Mouse (Mus musculus) CH12.LX (cell line): Measurements from ENCODE around the gene Tnc.

ENCODE experiments used
- CTCF ChIP-seq, 2 experiments: IDR thresholded peaks in 1 of 2; conservative IDR thresholded peaks in 1 of 2; 2 replicates each; pipeline ENCODE4 v1.5.1; 2011 to 2012; ENCODE audit warnings: low read depth in 2 of 2, low read length in 2 of 2, improper control_type of control experiment in 1 of 2, inconsistent platforms in 1 of 2, mild to moderate bottlenecking in 1 of 2, moderate library complexity in 1 of 2
- ETS1 ChIP-seq: conservative IDR thresholded peaks from 2 replicates; pipeline ENCODE4 v1.6.1; 2012; ENCODE audit warnings: low read depth, mild to moderate bottlenecking, inconsistent platforms, low read length, improper control_type of control experiment, moderate library complexity
- NELFE ChIP-seq: IDR thresholded peaks from 2 replicates; pipeline ENCODE4 v1.6.1; 2011; ENCODE audit warnings: low read depth, low read length, improper control_type of control experiment
- POLR2A ChIP-seq: IDR thresholded peaks from 2 replicates; pipeline ENCODE4 v1.6.1; 2011; ENCODE audit warnings: low read depth, mild to moderate bottlenecking, improper control_type of control experiment, low read length
- POLR2AphosphoS2 ChIP-seq: IDR thresholded peaks from 2 replicates; pipeline ENCODE4 v1.6.1; 2011; ENCODE audit warnings: low read depth, low read length, improper control_type of control experiment

DNA sequence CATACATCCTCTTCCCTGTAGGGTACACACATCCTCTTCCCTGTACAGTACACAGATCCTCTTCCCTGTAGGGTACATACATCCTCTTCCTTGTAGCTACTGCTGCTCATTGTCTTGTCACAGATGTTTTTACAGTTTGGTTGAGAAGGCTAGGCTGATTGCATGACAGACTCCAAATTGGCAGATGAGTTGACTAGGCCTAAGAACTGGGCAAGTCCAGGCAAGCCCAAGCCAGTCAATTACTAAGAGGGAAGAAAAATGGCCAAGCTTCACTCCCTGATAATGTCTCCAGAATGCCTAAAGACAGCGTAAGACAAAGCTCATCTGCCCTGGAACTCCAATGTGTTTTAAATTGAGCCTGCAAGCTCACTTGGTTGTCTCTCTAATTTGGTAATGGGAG is 36.9 kb downstream of the Tnc start:
- TF ChIP-seq POLR2A, result no peak
- TF ChIP-seq CTCF (conservative IDR thresholded peaks at IDR 0.05 in 1 of 2, IDR thresholded peaks at IDR 0.05 in 1 of 2; ENCODE audit: low read depth in 2 of 2, low read length in 2 of 2), result no peak
- no peak for TF ChIP-seq POLR2AphosphoS2
- TF ChIP-seq ETS1, result no peak
- no peak for TF ChIP-seq NELFE
